Mouse (Mus musculus): ENCODE measurements around the gene Podnl1. TPM values are rescaled to one million over a fixed set of nuclear protein-coding genes. Genes with fewer than 3 reads are reported as not detected.

Podnl1 gene
- polyA plus RNA-seq (2012; ENCODE audit: insufficient read depth, insufficient read length, missing spikeins), result not detected in 2 replicates

DNA sequence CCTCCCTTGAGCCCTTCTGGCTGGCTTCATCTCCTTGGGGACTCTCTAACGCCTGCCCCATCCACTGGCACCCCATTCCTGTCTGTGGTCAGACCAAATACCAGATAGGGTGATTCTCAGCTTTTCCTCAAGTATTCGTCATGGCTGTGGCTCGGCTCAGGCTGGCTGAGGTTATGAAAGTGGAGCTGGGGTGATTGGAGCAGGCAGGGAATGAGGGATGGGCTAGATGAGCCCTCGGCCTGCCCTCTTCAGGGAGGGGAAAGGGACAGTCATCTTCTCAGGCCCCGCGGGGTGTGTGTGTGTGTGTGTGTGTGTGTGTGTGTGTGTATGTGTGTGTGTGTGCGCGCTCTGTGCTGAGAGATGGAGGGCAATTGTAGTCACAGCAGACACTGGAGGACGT is at the start of gene Podnl1:
TSS of gene Podnl1 (plus strand) at position 334 of the 400 bp plus-strand sequence.
- no peak within 1 kb of the TSS for H3K4me3 ChIP-seq (ENCODE audit: insufficient read depth, low read depth, low read length)

DNA sequence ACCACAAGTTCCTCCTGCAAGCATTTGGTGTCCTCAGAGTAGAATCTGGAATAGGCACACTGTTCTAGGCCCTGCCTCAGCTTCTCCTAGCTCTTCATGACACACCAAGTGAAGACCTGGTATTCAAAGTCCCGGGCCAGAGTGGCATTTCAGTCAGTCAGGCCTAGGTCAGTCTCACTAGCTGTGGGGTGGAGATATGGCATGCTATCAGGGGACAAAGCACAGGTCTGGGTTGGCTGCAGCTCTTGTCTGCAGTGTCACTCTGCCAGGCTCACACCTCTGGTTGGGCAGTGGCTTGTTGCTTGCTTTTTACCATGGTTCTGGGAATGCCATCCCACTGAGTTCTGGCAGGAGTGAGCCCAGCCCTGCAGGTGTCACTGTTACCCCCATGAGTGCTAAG is 49.4 kb upstream of the Podnl1 start:
- peaks cover 16% of the 10 kb centered on the region for H3K4me1 ChIP-seq (ENCODE audit: control insufficient read depth, insufficient read depth, insufficient read length, low read length)
- no peak overlapping the region for H3K27ac ChIP-seq (replicated peaks; ENCODE audit: low read depth, low read length)

More for the DNA sequence above, at the start of gene Podnl1:
- Histone ChIP-seq H3K27ac (replicated peaks; ENCODE audit: low read depth, low read length) (no peak within 1 kb of the TSS), H3K4me1 (ENCODE audit: control insufficient read depth, insufficient read depth, insufficient read length, low read length) (no peaks in the 10 kb centered on the region)

DNA sequence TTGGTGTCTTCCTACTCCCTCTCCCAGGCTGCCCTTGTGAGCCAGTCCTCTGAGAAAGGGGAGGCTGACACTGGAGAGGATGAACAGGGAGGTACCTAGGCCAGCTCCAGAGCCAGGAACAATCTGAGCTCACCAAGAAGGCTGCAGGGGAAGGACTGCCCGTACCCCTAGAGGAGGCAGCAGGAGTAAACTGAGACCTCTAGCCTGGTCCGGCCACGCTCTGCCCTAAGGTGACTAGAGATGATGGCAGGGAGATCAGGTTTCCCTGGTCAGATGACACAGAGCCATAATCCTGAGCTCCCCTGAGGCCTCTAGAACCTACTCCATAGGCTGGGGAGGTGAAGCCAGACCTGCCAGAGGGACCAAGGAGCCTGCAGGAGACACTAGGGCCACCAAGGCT is 48.9 kb upstream of the Podnl1 start:
- no peak overlapping the region for H3K27ac ChIP-seq (replicated peaks; ENCODE audit: low read depth, low read length)
- no peak overlapping the region for H3K4me3 ChIP-seq (ENCODE audit: insufficient read depth, low read depth, low read length)
- peaks cover 14% of the 10 kb centered on the region for H3K4me1 ChIP-seq (ENCODE audit: control insufficient read depth, insufficient read depth, insufficient read length, low read length)

More for the DNA sequence above, 49.4 kb upstream of the Podnl1 start:
- H3K4me3 ChIP-seq (ENCODE audit: insufficient read depth, low read depth, low read length), result no peak overlapping the region

DNA sequence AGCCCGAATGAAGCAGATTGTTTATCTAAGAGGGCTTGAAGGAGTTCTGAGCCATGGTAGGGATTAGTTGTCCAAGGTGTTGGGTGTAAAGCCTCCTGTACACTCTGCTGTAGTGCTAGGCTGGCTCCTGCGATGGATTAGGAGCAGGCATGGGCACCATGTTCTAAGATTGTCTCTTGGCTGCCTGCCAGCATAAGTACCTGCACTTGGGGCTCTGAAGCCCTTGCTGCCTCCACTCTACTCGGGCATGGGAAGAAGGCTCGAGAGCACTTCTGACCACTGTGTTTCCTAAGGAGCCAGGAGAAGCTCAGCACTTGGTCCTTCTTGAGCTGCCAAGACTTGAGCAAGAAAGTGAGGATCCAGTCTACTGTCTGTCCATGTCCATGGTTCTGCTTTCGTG is 46.6 kb upstream of the Podnl1 start:
- no peaks in the 10 kb centered on the region for H3K4me1 ChIP-seq (ENCODE audit: control insufficient read depth, insufficient read depth, insufficient read length, low read length)
- H3K4me3 ChIP-seq (ENCODE audit: insufficient read depth, low read depth, low read length), result no peak overlapping the region
- H3K27ac ChIP-seq (replicated peaks; ENCODE audit: low read depth, low read length), result no peak overlapping the region

DNA sequence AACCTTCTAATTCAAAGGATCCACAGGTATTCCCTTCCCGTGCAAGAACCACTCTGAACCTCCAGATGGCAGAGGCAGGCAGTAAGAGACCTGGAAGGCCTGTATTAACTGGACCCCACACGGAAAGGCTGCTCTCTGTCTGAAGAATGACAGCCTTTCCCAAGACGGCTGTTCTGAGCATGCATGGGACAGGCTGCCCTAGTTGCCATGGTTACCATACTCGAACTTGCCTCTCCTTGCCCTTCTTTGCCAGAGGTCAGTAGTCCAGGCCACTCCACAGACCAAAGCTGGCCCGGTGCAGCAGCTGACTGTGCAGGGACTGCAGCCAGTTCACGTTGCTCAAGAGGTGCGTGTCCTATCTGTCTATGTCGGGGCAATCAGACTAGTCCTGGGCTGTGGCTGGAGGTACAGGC is 42.0 kb upstream of the Podnl1 start:
- no peak overlapping the region for H3K27ac ChIP-seq (replicated peaks; ENCODE audit: low read depth, low read length)
- no peaks in the 10 kb centered on the region for H3K4me1 ChIP-seq (ENCODE audit: control insufficient read depth, insufficient read depth, insufficient read length, low read length)
- no peak overlapping the region for H3K4me3 ChIP-seq (ENCODE audit: insufficient read depth, low read depth, low read length)

DNA sequence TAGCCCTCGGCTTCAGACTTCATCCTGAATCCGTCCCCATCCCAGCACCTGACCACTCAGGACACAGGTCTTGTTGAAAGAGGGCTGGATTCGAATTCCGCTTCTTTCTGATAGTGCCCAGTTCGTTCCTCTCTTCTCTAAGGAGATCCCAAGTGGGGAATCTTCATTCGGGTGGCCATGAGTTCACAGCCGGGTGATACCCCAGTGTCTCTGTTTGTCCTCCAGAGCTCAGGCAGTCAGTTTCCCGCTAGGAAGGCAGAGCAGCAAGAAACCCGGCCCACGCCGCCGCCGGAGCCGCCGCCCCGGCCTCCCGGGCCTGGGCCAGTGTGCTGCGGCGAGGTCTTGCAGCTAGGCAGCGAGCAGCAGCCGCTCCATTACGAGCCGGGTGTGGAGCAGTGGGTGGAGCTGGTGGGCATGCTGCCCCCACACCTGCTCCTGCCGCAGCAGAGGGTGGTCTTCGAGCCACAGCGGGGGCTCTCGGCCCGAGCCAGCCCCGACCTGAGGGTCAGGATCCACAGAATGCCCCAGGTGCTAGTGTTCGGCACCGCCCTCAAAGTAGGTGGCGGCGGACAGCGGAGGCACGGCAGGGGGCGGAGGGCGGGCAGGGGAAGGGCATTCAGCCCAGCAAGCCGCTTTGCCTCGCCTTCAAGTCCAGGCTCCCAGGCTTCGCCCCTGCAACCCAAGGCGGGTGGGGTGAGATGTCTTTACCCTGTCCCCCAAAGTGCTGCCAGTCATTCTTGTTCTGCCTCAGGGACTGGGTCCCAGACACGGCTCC is 41.3 kb upstream of the Podnl1 start:
- H3K27ac ChIP-seq (replicated peaks; ENCODE audit: low read depth, low read length), result no peak overlapping the region
- H3K4me1 ChIP-seq (ENCODE audit: control insufficient read depth, insufficient read depth, insufficient read length, low read length), result no peaks in the 10 kb centered on the region
- no peak overlapping the region for H3K4me3 ChIP-seq (ENCODE audit: insufficient read depth, low read depth, low read length)

DNA sequence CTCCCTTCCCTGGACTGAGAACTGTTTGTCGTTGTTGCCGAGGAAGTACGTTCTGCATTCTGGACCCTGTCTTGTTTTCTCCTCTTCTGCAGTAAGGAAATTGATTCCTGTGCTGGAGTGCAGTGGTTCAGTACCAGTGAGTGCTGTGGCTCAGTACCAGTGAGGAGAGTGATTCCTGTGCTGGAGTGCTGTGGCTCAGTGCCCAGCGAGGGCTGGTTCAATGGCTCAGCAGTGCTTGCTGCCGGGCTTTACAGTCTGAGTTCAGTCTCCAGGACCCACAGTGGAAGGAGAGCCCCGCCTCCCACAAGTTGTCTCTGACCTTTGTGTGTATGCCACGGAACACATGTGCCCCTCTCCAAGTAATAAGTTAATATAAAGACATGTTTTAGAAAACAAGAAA is 38.6 kb upstream of the Podnl1 start:
- Histone ChIP-seq H3K4me1 (ENCODE audit: control insufficient read depth, insufficient read depth, insufficient read length, low read length) (no peaks in the 10 kb centered on the region; the same call in 1 of the 2 replicates), H3K27ac (replicated peaks; ENCODE audit: low read depth, low read length) (no peak overlapping the region), H3K4me3 (ENCODE audit: insufficient read depth, low read depth, low read length) (no peak overlapping the region)

DNA sequence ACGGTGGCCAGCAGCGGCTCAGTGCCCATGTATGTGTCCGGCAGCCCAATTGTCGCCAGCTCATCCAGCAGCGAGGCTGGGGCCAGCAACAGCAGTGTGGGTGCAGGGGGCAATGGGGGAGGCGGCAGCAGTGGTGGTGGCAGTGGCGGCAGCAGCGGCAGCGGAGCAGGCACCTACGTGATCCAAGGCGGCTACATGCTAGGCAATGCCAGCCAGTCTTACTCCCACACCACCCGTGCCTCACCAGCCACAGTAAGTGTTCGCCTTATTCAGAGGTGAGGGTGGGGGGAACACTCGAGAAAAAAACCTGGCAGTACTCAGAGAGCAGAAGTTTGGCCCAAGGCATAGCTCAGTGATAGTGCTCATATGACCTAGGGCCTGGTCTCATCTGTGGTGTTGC is 38.0 kb upstream of the Podnl1 start:
- Histone ChIP-seq H3K4me1 (ENCODE audit: control insufficient read depth, insufficient read depth, insufficient read length, low read length) (no peaks in the 10 kb centered on the region; the same call in 1 of the 2 replicates), H3K27ac (replicated peaks; ENCODE audit: low read depth, low read length) (no peak overlapping the region), H3K4me3 (ENCODE audit: insufficient read depth, low read depth, low read length) (no peak overlapping the region)

DNA sequence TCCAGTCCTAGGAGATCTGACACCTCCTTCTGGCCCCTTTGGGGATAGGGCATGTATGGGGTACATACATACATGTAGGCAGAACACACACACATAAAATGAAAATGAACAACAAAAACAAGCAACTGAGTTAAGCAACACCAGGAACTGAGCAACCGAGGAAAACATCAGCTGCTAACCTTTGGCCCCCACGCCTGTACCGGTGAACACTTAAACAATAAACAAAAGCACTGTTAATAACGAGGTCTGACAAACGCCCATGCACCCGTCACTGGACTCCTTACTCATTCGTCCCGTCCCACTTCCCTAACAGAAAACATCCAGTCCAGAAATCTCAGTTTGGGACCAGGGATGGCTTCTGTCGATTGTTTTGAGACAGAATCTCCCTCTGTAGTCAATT is 36.5 kb upstream of the Podnl1 start:
- Histone ChIP-seq H3K4me3 (ENCODE audit: insufficient read depth, low read depth, low read length) (no peak overlapping the region), H3K27ac (replicated peaks; ENCODE audit: low read depth, low read length) (no peak overlapping the region), H3K4me1 (ENCODE audit: control insufficient read depth, insufficient read depth, insufficient read length, low read length) (no peaks in the 10 kb centered on the region; the same call in 1 of the 2 replicates)

DNA sequence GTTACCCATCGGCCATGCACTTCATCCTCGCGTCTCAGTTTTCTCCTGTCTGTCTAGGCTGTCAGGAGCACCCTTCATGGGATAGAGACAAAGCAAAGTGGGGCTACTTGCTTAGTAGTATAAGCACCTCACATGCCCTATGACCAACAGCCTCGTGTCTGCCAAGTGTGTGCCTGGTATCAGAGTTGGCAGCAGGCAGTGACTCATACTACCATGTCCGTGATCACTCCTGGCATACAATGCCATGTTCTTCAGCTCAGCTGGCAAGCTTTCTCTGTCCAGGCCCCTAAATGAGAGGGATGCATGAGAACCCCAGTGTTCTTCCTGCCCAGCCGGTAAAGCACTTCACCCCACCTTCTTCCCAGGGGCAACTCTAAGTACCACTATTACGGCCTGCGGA is 35.2 kb upstream of the Podnl1 start:
- H3K27ac ChIP-seq (replicated peaks; ENCODE audit: low read depth, low read length), result no peak overlapping the region
- H3K4me1 ChIP-seq (ENCODE audit: control insufficient read depth, insufficient read depth, insufficient read length, low read length), result no peaks in the 10 kb centered on the region; the same call in 1 of the 2 replicates
- no peak overlapping the region for H3K4me3 ChIP-seq (ENCODE audit: insufficient read depth, low read depth, low read length)

DNA sequence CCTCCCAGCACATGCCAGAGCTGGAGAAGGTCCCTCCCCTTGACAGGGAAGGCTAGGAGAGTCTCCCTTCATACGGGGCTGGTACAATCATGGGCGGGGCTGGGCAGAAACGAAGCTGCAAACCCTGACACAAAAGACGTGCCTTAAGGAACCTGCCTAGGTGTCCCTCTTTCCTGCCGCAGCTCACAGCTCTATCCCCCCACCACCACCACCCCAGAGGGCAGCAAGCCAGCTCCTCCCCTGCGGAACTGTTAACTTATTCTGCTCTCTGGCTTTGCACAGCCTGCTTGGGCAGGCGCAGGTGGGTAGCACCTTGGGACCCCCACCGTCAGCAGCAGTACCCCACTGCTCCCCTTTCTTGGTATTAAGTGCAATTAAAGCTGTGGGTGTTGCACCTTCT is 29.7 kb upstream of the Podnl1 start:
- Histone ChIP-seq H3K27ac (replicated peaks; ENCODE audit: low read depth, low read length) (no peak overlapping the region), H3K4me1 (ENCODE audit: control insufficient read depth, insufficient read depth, insufficient read length, low read length) (no peaks in the 10 kb centered on the region), H3K4me3 (ENCODE audit: insufficient read depth, low read depth, low read length) (no peak overlapping the region)

DNA sequence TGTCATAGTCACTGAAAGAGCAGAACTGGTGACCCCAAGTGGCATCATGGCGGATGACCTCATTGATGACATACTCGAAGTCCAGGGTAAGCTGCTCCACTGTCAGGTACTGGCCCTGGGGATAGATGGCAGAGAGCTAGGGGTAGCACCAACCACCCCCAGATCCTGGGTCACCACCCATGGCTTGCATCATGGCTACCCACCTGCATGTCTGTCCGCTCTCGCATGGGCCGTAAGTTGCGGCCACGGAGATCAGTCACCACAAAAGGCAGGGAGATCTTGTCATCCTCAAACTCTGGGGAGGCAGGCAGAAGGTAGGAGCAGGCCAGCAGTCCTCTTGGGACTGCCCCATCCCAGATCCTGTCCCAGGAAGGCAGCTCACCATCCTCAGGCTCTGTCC is 27.4 kb upstream of the Podnl1 start:
- H3K4me3 ChIP-seq (ENCODE audit: insufficient read depth, low read depth, low read length), result no peak overlapping the region
- peaks cover 3% of the 10 kb centered on the region; the same call in 1 of the 2 replicates for H3K4me1 ChIP-seq (ENCODE audit: control insufficient read depth, insufficient read depth, insufficient read length, low read length)
- no peak overlapping the region for H3K27ac ChIP-seq (replicated peaks; ENCODE audit: low read depth, low read length)

DNA sequence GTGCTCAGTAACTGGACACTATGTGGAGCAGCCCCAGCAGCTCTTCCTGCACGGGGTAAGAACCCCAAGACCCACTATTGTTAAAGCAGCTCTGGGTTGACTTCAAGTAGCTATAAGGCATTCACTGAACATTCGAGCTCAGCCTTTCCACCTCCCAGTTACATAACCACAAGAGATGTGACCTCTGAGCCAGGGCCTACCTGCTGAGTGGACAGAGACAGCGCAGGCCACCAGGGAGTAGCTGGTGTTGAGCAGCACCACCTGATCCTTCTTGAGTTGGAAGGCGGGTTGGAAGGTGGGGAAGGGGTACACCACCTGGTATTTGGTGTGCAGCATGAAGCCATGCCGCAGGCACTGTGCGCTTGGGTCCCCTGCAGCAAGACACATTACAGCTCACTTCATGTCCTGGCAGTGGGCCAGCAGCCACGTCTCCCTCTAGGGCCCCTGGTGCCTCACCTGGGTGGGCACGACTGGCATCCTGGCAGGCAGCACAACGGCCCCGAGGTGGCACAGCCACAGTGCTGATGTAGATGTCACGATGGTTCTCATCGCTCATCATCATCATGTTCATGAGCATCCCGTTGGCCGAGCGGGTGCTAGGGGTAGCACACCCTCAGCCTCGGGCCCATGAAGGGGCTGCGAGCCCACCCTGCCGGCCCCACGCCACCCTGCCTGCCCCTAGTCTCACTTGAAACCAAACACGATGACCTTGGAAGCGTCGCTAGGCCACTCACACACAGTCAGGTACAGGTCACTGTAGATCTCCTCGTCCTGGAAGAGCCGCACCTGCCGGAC is 24.1 kb upstream of the Podnl1 start:
- peaks cover 3% of the 10 kb centered on the region; the same call in 1 of the 2 replicates for H3K4me1 ChIP-seq (ENCODE audit: control insufficient read depth, insufficient read depth, insufficient read length, low read length)
- no peak overlapping the region for H3K4me3 ChIP-seq (ENCODE audit: insufficient read depth, low read depth, low read length)
- H3K27ac ChIP-seq (replicated peaks; ENCODE audit: low read depth, low read length), result no peak overlapping the region

DNA sequence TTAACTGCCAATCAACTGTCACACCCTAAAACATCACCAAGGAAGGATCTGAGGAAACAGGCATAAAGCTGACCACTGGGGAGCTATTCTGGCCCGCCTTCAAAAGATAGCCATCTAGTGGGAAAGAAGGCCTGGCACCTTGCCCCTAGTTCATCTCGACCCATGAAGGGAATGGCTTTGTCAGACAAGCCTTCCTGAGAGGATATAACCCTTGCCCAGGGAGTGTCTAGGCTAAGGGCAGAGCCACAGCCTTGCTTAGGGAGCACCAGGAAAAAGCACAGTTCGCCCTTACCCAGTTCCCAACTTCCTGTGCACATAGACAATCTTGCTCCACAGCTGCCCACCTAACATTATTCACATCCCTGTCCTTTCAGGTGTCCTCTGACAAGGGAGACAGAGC is 22.2 kb upstream of the Podnl1 start:
- Histone ChIP-seq H3K4me3 (ENCODE audit: insufficient read depth, low read depth, low read length) (peak overlapping the region; percentile 65), H3K4me1 (ENCODE audit: control insufficient read depth, insufficient read depth, insufficient read length, low read length) (peaks cover 3% of the 10 kb centered on the region; the same call in 1 of the 2 replicates), H3K27ac (replicated peaks; ENCODE audit: low read depth, low read length) (no peak overlapping the region)

DNA sequence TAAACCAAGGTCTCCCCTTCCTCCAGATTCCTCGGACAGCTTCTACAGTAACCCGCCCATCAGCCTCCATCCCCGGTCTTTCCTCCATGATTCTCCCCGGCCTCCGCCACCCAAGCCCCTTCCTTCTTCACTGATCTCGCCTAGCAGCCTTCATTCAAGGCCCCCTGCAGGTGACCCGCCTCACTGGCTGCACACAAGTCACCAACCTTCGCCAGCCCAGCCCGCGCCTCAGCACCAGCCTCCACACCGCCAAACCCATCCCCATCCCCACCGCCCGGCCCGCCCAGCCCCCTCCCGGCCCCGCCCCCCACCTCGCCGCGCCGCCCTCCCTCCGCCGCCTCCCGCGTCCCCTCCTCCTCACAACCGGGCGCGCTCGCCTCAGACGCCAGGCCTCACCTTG is 21.6 kb upstream of the Podnl1 start:
- peak overlapping the region; percentile 65 for H3K4me3 ChIP-seq (ENCODE audit: insufficient read depth, low read depth, low read length)
- H3K27ac ChIP-seq (replicated peaks; ENCODE audit: low read depth, low read length), result no peak overlapping the region
- H3K4me1 ChIP-seq (ENCODE audit: control insufficient read depth, insufficient read depth, insufficient read length, low read length), result peaks cover 3% of the 10 kb centered on the region; the same call in 1 of the 2 replicates

Data from brown adipose tissue, adult 24 weeks (tissue).